Mouse (Mus musculus) MEL (cell line): ENCODE results near the gene Tbcd. TPM values are rescaled to one million over a fixed set of nuclear protein-coding genes. Genes with fewer than 3 reads are reported as not detected.

ENCODE experiments used
- DNase-seq: peaks from one replicate; pipeline ENCODE4 v3.0.0; 2011; ENCODE audit warnings: low read depth, low spot score
- H3K27ac ChIP-seq: 2 replicates; pipeline ENCODE4 v1.5.1; 2012; ENCODE audit warnings: low read depth, mild to moderate bottlenecking, control low read depth, low read length, moderate library complexity; ENCODE audit not compliant: control insufficient read depth
- H3K27me3 ChIP-seq, 2 experiments: fragments of 150-350 bp in 1 of 2; sonication (generic) in 1 of 2; 2 replicates each; pipeline ENCODE4 v1.6.1; 2012; ENCODE audit warnings: low read length in 2 of 2, mild to moderate bottlenecking in 2 of 2, improper control_type of control experiment in 1 of 2, moderate library complexity in 1 of 2; ENCODE audit not compliant: insufficient read depth in 2 of 2, control insufficient read depth in 1 of 2
- H3K36me3 ChIP-seq, 2 experiments: 2 replicates each; pipeline ENCODE4 v1.6.1; 2012 to 2014; ENCODE audit warnings: low read length in 2 of 2, improper control_type of control experiment in 1 of 2, inconsistent platforms in 1 of 2, mild to moderate bottlenecking in 1 of 2; ENCODE audit not compliant: insufficient read depth in 2 of 2, control insufficient read depth in 1 of 2
- H3K4me1 ChIP-seq, 2 experiments: fragments of 150-350 bp in 1 of 2; sonication (generic) in 1 of 2; 2 replicates each; pipeline ENCODE4 v1.6.1; 2012; ENCODE audit warnings: low read length in 2 of 2, improper control_type of control experiment in 1 of 2, mild to moderate bottlenecking in 1 of 2; ENCODE audit not compliant: insufficient read depth in 2 of 2, control insufficient read depth in 1 of 2
- H3K4me3 ChIP-seq, 2 experiments: fragments of 150-350 bp in 1 of 2; sonication (generic) in 1 of 2; 2 replicates each; pipeline ENCODE4 v1.5.1; 2012; ENCODE audit warnings: low read depth in 2 of 2, low read length in 2 of 2, mild to moderate bottlenecking in 2 of 2, moderate library complexity in 2 of 2, control low read depth in 1 of 2, improper control_type of control experiment in 1 of 2; ENCODE audit not compliant: control insufficient read depth in 1 of 2, insufficient read depth in 1 of 2
- H3K79me2 ChIP-seq: 2 replicates; pipeline ENCODE4 v1.6.1; 2012; ENCODE audit warnings: mild to moderate bottlenecking, low read length, moderate library complexity; ENCODE audit not compliant: control insufficient read depth, poor library complexity, insufficient read depth
- H3K9ac ChIP-seq: 2 replicates; pipeline ENCODE4 v1.6.1; 2012; ENCODE audit warnings: low read depth, mild to moderate bottlenecking, control low read depth, low read length, moderate library complexity; ENCODE audit not compliant: control insufficient read depth, poor library complexity, severe bottlenecking
- H3K9me3 ChIP-seq: fragments of 150-350 bp; sonication (generic); replicated peaks from 2 replicates; pipeline ENCODE4 v1.6.1; 2012; ENCODE audit warnings: mild to moderate bottlenecking, low read length, improper control_type of control experiment, moderate library complexity; ENCODE audit not compliant: insufficient read depth
- E2F4 ChIP-seq: IDR thresholded peaks from 2 replicates; pipeline ENCODE4 v1.6.1; 2011; ENCODE audit warnings: low read depth, low read length, improper control_type of control experiment, borderline replicate concordance
- ELF1 ChIP-seq: IDR thresholded peaks from 2 replicates; pipeline ENCODE4 v1.6.1; 2014; ENCODE audit warnings: low read depth, mild to moderate bottlenecking, inconsistent platforms, low read length, improper control_type of control experiment, moderate library complexity
- GABPA ChIP-seq: IDR thresholded peaks from 2 replicates; pipeline ENCODE4 v1.6.1; 2012; ENCODE audit warnings: low read depth, mild to moderate bottlenecking, inconsistent platforms, low read length, improper control_type of control experiment, moderate library complexity
- GATA1 ChIP-seq: IDR thresholded peaks from 2 replicates; pipeline ENCODE4 v1.6.1; 2011; ENCODE audit warnings: low read depth, low read length, improper control_type of control experiment
- JUND ChIP-seq: IDR thresholded peaks from 2 replicates; pipeline ENCODE4 v1.6.1; 2011; ENCODE audit warnings: low read depth, mild to moderate bottlenecking, improper control_type of control experiment, low read length
- KAT2A ChIP-seq: conservative IDR thresholded peaks from 2 replicates; pipeline ENCODE4 v1.6.1; 2012; ENCODE audit warnings: low read depth, low read length, improper control_type of control experiment, inconsistent platforms
- MAFK ChIP-seq: IDR thresholded peaks from 2 replicates; pipeline ENCODE4 v1.6.1; 2011; ENCODE audit warnings: low read depth, mild to moderate bottlenecking, low read length, improper control_type of control experiment, borderline replicate concordance
- MAX ChIP-seq: IDR thresholded peaks from 2 replicates; pipeline ENCODE4 v1.6.1; 2011; ENCODE audit warnings: low read length, improper control_type of control experiment
- MEF2A ChIP-seq: IDR thresholded peaks from 2 replicates; pipeline ENCODE4 v1.6.1; 2014; ENCODE audit warnings: low read depth, mild to moderate bottlenecking, inconsistent platforms, low read length, improper control_type of control experiment; ENCODE audit not compliant: poor library complexity, insufficient replicate concordance, severe bottlenecking; ENCODE audit errors: extremely low read depth
- MXI1 ChIP-seq: IDR thresholded peaks from 2 replicates; pipeline ENCODE4 v1.6.1; 2011; ENCODE audit warnings: mild to moderate bottlenecking, low read depth, low read length, improper control_type of control experiment
- MYC ChIP-seq: IDR thresholded peaks from 2 replicates; pipeline ENCODE4 v1.6.1; 2011; ENCODE audit warnings: low read depth, mild to moderate bottlenecking, low read length, improper control_type of control experiment, moderate library complexity
- NELFE ChIP-seq: IDR thresholded peaks from 2 replicates; pipeline ENCODE4 v1.6.1; 2011; ENCODE audit warnings: low read depth, low read length, improper control_type of control experiment
- NRF1 ChIP-seq: IDR thresholded peaks from 2 replicates; pipeline ENCODE4 v1.6.1; 2014; ENCODE audit warnings: low read depth, mild to moderate bottlenecking, inconsistent platforms, low read length, improper control_type of control experiment, moderate library complexity; ENCODE audit not compliant: poor library complexity, insufficient read depth, severe bottlenecking
- POLR2AphosphoS2 ChIP-seq: IDR thresholded peaks from 2 replicates; pipeline ENCODE4 v1.6.1; 2011; ENCODE audit warnings: low read length, improper control_type of control experiment
- SIN3A ChIP-seq: IDR thresholded peaks from 2 replicates; pipeline ENCODE4 v1.6.1; 2012; ENCODE audit warnings: low read length, improper control_type of control experiment, inconsistent platforms
- TAL1 ChIP-seq: IDR thresholded peaks from 2 replicates; pipeline ENCODE4 v1.6.1; 2012; ENCODE audit warnings: mild to moderate bottlenecking, inconsistent platforms, low read length, moderate library complexity, mixed read lengths
- TCF12 ChIP-seq: IDR thresholded peaks from 2 replicates; pipeline ENCODE4 v1.6.1; 2014; ENCODE audit warnings: low read depth, mild to moderate bottlenecking, inconsistent platforms, low read length, improper control_type of control experiment, moderate library complexity
- USF1 ChIP-seq: IDR thresholded peaks from 2 replicates; pipeline ENCODE4 v1.6.1; 2014; ENCODE audit warnings: low read depth, mild to moderate bottlenecking, inconsistent platforms, low read length, improper control_type of control experiment, moderate library complexity
- ZC3H11A ChIP-seq: IDR thresholded peaks from 2 replicates; pipeline ENCODE4 v1.6.1; 2012; ENCODE audit warnings: low read depth, mild to moderate bottlenecking, inconsistent platforms, low read length, improper control_type of control experiment
- ZMIZ1 ChIP-seq: IDR thresholded peaks from 2 replicates; pipeline ENCODE4 v1.6.1; 2012; ENCODE audit warnings: low read depth, mild to moderate bottlenecking, inconsistent platforms, low read length, improper control_type of control experiment, moderate library complexity
- ZNF384 ChIP-seq: IDR thresholded peaks from 2 replicates; pipeline ENCODE4 v1.6.1; 2012; ENCODE audit warnings: low read depth, mild to moderate bottlenecking, inconsistent platforms, low read length, improper control_type of control experiment
- polyA plus RNA-seq, 2 experiments: library from polyadenylated mRNA; stranded (reverse) in 1 of 2; unstranded in 1 of 2; fragments of >175 nt in 1 of 2; fragments of >200 nt in 1 of 2; gene quantifications; 2 replicates each; pipeline versions ENCODE4 v1.2.1 to v1.2.4; 2012; ENCODE audit warnings: low replicate concordance in 2 of 2, low read depth in 1 of 2; ENCODE audit not compliant: insufficient read length in 2 of 2, insufficient read depth in 1 of 2, missing spikeins in 1 of 2
- total RNA-seq: library from RNA; depleted of rRNA; stranded (reverse); fragments of 300-350 nt; gene quantifications from 2 replicates; pipeline ENCODE4 v1.2.3, GENCODE M21; 2012

The Tbcd gene
- total and polyA plus RNA-seq, 3 experiments, result 50.0 to 65.3 TPM; not detected in 1

GRCm38 (mm10) chr11:121437236-121437635, 14.5 kb upstream of the Tbcd start:
- H3K79me2 ChIP-seq, result no peaks in the 10 kb centered on the region
- DNase-seq, result no peak
- no peak overlapping the region for H3K4me3 ChIP-seq
- no peaks in the 10 kb centered on the region for H3K27me3 ChIP-seq
- no peak overlapping the region for H3K27ac ChIP-seq
- H3K9me3 ChIP-seq, result no peaks in the 10 kb centered on the region
- peaks cover 0 to 16% of the 10 kb centered on the region in 2 experiments; a peak in 2 of 4 replicates for H3K36me3 ChIP-seq
- H3K9ac ChIP-seq, result no peak overlapping the region
- TF ChIP-seq E2F4, result no peak
- TF ChIP-seq ZNF384, result no peak
- TF ChIP-seq JUND, result no peak
- no peak for TF ChIP-seq MEF2A
- TF ChIP-seq KAT2A, result no peak
- TF ChIP-seq MAX, result no peak
- no peak for TF ChIP-seq GABPA
- no peak for TF ChIP-seq MYC
- no peak for TF ChIP-seq NRF1
- no peak for TF ChIP-seq GATA1
- TF ChIP-seq MXI1, result no peak
- TF ChIP-seq TCF12, result no peak
- TF ChIP-seq USF1, result no peak
- no peak for TF ChIP-seq TAL1
- no peak for TF ChIP-seq MAFK
- no peak for TF ChIP-seq NELFE
- no peak for TF ChIP-seq ELF1
- TF ChIP-seq ZMIZ1, result no peak
- no peak for TF ChIP-seq SIN3A
- TF ChIP-seq ZC3H11A, result no peak
- peaks cover 10 to 18% of the 10 kb centered on the region in 2 experiments for H3K4me1 ChIP-seq

GRCm38 (mm10) chr11:121439686-121440292, 12.0 kb upstream of the Tbcd start:
- Histone ChIP-seq H3K27ac (no peak overlapping the region), H3K27me3 (peaks cover 3 to 6% of the 10 kb centered on the region in 2 experiments; a peak in 3 of 4 replicates), H3K9ac (no peak overlapping the region), H3K79me2 (no peaks in the 10 kb centered on the region), H3K4me1 (no peaks in the 10 kb centered on the region; a peak in 1 of 4 replicates), H3K4me3 (no peak overlapping the region), H3K36me3 (no peaks in the 10 kb centered on the region), H3K9me3 (no peaks in the 10 kb centered on the region)
- no peak for DNase-seq
- TF ChIP-seq ZNF384 (no peak), GATA1 (no peak), SIN3A (no peak), POLR2AphosphoS2 (no peak), ELF1 (no peak)
